Mouse (Mus musculus) neural tube, embryonic 13.5 days (tissue): ENCODE results near the gene Car8. TPM values are rescaled to one million over a fixed set of nuclear protein-coding genes. Genes with fewer than 3 reads are reported as not detected.

Source experiments
- ATAC-seq: fragments of 200-750 bp; cut with Nextera tagmentation; 2 replicates; pipeline ENCODE4 v1.8.0; 2017; ENCODE audit warnings: low read depth, mild to moderate bottlenecking, moderate TSS enrichment, moderate library complexity
- H3K27ac ChIP-seq: fragments of 300-500 bp; sonication (generic); replicated peaks from 2 replicates; pipeline ENCODE4 v1.5.1; 2015; ENCODE audit warnings: moderate library complexity, mild to moderate bottlenecking, inconsistent platforms
- H3K27me3 ChIP-seq: fragments of 300-500 bp; sonication (generic); 2 replicates; pipeline ENCODE4 v1.6.1; 2015; ENCODE audit warnings: mild to moderate bottlenecking, inconsistent platforms
- H3K36me3 ChIP-seq: fragments of 300-500 bp; sonication (generic); 2 replicates; pipeline ENCODE4 v1.6.1; 2015; ENCODE audit warnings: mild to moderate bottlenecking, inconsistent platforms
- H3K4me1 ChIP-seq: fragments of 300-500 bp; sonication (generic); replicated peaks from 2 replicates; pipeline ENCODE4 v1.6.1; 2015; ENCODE audit warnings: inconsistent platforms
- H3K4me2 ChIP-seq: fragments of 300-500 bp; sonication (generic); 2 replicates; pipeline ENCODE4 v1.6.1; 2015; ENCODE audit warnings: inconsistent platforms, mild to moderate bottlenecking, moderate library complexity
- H3K4me3 ChIP-seq: fragments of 300-500 bp; sonication (generic); 2 replicates; pipeline ENCODE4 v1.5.1; 2015; ENCODE audit warnings: mild to moderate bottlenecking, inconsistent platforms
- H3K9ac ChIP-seq: fragments of 300-500 bp; sonication (generic); 2 replicates; pipeline ENCODE4 v1.6.1; 2015; ENCODE audit warnings: moderate library complexity, mild to moderate bottlenecking, inconsistent platforms
- H3K9me3 ChIP-seq: fragments of 300-500 bp; sonication (generic); 2 replicates; pipeline ENCODE4 v1.6.1; 2016; ENCODE audit warnings: inconsistent platforms
- WGBS: fragments of 180-500 bp; shearing (Covaris S2); methylation state at CpG from one replicate; pipeline ENCODE4 v1.1.7; 2015; 5-methylcytosine and 5-hydroxymethylcytosine counted together
- polyA plus RNA-seq: library from polyadenylated mRNA; unstranded; fragments of >200 nt; fragmentation: Nextera tagmentation; extraction: Ambion mirVana; gene quantifications from 2 replicates; pipeline ENCODE4 v1.2.1, GENCODE M21; 2015

Gene Car8
- 1.6 and 2.0 TPM in 2 replicates for polyA plus RNA-seq

DNA sequence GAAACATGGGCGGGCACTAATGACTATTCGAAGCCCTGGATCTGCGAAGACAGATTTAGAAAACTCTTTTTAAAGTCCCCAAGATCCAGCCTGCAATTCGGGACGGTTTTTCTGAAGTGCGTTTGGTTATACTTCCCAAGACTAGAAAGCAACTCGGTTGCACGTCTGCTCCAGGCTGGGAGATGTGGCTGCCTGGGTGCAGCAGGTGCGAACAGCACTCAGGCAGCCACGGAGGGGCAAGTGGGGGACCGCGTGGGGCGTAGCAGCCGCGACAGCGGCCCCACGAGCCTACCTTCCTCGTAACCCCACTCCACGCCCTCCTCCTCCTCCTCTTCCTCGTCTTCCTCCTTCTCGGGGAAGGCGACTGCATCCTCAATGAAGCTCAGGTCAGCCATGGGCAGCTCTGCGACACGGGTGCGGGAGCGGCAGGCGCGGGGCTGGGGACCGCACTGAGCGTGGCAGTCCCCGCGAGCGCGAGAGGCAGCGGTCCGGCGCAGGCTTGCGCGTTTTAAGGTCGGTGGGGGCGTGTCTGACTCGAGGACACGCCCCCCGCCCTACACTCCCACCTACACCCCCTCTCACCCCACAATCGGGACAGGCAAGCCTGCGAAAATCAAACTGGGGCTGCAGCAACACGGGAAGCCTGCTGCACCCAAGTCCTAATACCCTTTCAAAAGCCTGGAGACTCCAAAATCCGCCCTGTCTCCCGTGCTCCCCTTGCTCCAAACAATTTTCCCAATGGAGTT, at the start of gene Car8:
Car8 (minus strand) TSS at position 482 of the 746 bp plus-strand sequence.
- Histone ChIP-seq H3K4me3 (peak within 1 kb of the TSS; percentile 67), H3K36me3 (no peaks in the 10 kb centered on the region), H3K9ac (peak within 1 kb of the TSS; percentile 74), H3K27me3 (peaks cover 12% of the 10 kb centered on the region), H3K9me3 (no peaks in the 10 kb centered on the region), H3K4me2 (peak within 1 kb of the TSS; percentile 99), H3K27ac (no peak within 1 kb of the TSS), H3K4me1 (peaks cover 6% of the 10 kb centered on the region)
- ATAC-seq, result peak; percentile 91
- under 1% methylated on average over 49 of the region's 49 CpGs for WGBS

- H3K9me3 ChIP-seq, result no peaks in the 10 kb centered on the region
- WGBS, result 92% methylated on average over 1 of the region's 1 CpGs
Measured at GRCm38 (mm10) chr4:8284934-8285333, 46.1 kb upstream of the Car8 start.

DNA sequence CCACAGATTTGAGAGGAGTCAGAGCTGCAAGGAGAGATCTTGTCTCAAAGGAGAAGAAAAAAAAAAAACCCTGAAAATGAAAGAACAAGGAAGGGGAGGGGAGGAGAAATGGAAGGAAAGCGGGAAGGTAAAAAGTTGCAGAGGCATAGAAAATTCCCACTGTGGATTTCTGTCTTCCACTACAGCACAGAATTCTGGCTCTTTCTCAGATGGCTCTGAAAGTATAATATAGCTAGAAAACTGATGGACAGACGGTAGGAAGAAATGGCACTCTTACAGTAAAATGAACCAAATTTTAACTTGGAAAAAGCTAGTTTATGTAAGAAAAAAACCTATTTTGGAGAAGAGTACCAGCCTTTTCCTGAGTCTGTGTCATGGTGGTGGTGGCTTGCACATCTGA, 39.3 kb upstream of the Car8 start:
- H3K4me1 ChIP-seq, result no peaks in the 10 kb centered on the region
- H3K9me3 ChIP-seq, result no peaks in the 10 kb centered on the region
- no peaks in the 10 kb centered on the region for H3K27me3 ChIP-seq
- no peak overlapping the region for H3K27ac ChIP-seq
- no peak overlapping the region for H3K9ac ChIP-seq
- H3K4me3 ChIP-seq, result no peak overlapping the region
- no peak overlapping the region for H3K4me2 ChIP-seq
- no peak for ATAC-seq
- WGBS, result 93% methylated on average over 2 of the region's 2 CpGs
- no peaks in the 10 kb centered on the region for H3K36me3 ChIP-seq

More at GRCm38 (mm10) chr4:8284934-8285333, 46.1 kb upstream of the Car8 start:
- Histone ChIP-seq H3K9ac (no peak overlapping the region), H3K4me3 (no peak overlapping the region), H3K27me3 (no peaks in the 10 kb centered on the region), H3K36me3 (no peaks in the 10 kb centered on the region), H3K27ac (no peak overlapping the region), H3K4me2 (no peak overlapping the region), H3K4me1 (no peaks in the 10 kb centered on the region)
- ATAC-seq, result no peak

DNA sequence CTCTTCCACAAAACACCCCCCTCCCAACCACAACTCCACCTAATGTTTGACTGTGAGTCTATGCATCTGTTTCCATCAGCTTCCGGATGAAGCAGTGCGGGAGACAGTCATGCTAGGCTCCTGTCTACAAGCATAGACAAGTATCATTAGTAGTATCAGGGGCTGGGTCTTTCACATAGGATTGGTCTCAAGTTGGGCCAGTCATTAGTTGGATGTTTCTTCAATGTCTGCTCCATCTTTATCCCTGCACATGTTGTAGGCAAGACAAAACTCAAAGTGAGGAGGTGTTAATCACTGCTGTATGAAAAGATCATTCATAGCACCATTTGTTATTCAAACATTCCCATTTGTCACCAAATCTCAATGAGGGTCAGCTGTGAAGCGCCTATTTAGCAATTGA, 11.0 kb upstream of the Car8 start:
- Histone ChIP-seq H3K27me3 (no peaks in the 10 kb centered on the region), H3K4me1 (no peaks in the 10 kb centered on the region), H3K36me3 (no peaks in the 10 kb centered on the region), H3K4me2 (no peak overlapping the region), H3K9me3 (no peaks in the 10 kb centered on the region), H3K4me3 (no peak overlapping the region), H3K27ac (no peak overlapping the region), H3K9ac (no peak overlapping the region)
- 92% methylated on average over 3 of the region's 3 CpGs for WGBS
- no peak for ATAC-seq

GRCm38 (mm10) chr4:8245495-8246063, 6.7 kb upstream of the Car8 start:
- no peak for ATAC-seq
- Histone ChIP-seq H3K4me3 (no peak overlapping the region), H3K36me3 (no peaks in the 10 kb centered on the region), H3K9ac (no peak overlapping the region), H3K4me1 (no peaks in the 10 kb centered on the region), H3K27me3 (no peaks in the 10 kb centered on the region), H3K27ac (no peak overlapping the region), H3K9me3 (no peaks in the 10 kb centered on the region), H3K4me2 (no peak overlapping the region)
- WGBS, result 33% methylated on average over 1 of the region's 1 CpGs

DNA sequence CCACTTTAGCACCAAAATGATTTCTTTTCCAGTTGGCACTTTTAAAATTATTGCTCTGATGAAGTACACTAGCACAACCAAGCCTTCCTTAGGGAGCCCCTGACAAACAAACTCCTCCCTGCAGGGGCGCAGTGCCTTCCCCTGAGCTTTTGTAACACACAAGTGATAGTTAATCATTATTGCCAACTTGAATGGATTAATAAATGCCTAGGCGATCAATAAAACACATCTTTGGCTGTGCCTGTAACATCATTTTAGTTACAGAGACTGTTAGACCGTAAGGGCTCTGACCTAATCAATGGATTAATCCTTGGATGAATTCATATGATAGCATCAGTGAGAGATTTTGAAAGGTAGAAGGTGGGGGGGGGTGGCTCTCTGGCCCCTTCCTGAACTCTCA, 6.2 kb upstream of the Car8 start:
- Histone ChIP-seq H3K36me3 (no peaks in the 10 kb centered on the region), H3K9me3 (no peaks in the 10 kb centered on the region), H3K4me3 (no peak overlapping the region), H3K27ac (no peak overlapping the region), H3K9ac (no peak overlapping the region), H3K4me1 (no peaks in the 10 kb centered on the region), H3K4me2 (no peak overlapping the region), H3K27me3 (no peaks in the 10 kb centered on the region)
- ATAC-seq, result no peak
- 57% methylated on average over 3 of the region's 3 CpGs for WGBS

DNA sequence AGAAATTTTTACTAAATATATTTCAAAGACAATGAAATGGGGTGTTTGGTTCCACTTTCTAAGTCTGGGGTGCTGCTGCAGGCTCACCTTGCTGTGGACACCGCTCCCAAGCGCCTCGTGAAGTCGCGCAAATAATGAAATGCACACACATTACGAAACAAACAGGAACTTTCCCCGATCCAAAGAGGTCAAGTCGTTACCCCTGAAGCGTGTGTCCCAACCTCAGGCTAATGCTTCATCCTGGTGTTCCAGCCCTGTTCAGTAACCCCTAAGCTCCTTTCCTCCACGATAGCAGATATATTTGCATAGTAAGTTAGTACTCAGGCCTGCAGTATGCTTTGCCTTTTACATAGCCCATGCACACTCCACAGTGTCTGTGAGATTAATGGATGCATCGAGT, 858 bp upstream of the Car8 start:
- Histone ChIP-seq H3K27me3 (peaks cover 12% of the 10 kb centered on the region), H3K9ac (no peak overlapping the region), H3K4me1 (peaks cover 6% of the 10 kb centered on the region), H3K4me2 (peak overlapping the region; percentile 99), H3K9me3 (no peaks in the 10 kb centered on the region), H3K36me3 (no peaks in the 10 kb centered on the region), H3K27ac (no peak overlapping the region), H3K4me3 (no peak overlapping the region)
- ATAC-seq, result no peak
- WGBS, result 63% methylated on average over 11 of the region's 11 CpGs

GRCm38 (mm10) chr4:8239306-8239670, 447 bp upstream of the Car8 start:
- H3K9me3 ChIP-seq, result no peaks in the 10 kb centered on the region
- peaks cover 12% of the 10 kb centered on the region for H3K27me3 ChIP-seq
- WGBS, result 18% methylated on average over 11 of the region's 11 CpGs
- peak; percentile 68; the same call in 1 of the 2 replicates for ATAC-seq
- H3K4me3 ChIP-seq, result peak overlapping the region; percentile 67
- H3K9ac ChIP-seq, result peak overlapping the region; percentile 74
- peaks cover 6% of the 10 kb centered on the region for H3K4me1 ChIP-seq
- H3K4me2 ChIP-seq, result peak overlapping the region; percentile 99
- no peaks in the 10 kb centered on the region for H3K36me3 ChIP-seq
- H3K27ac ChIP-seq, result no peak overlapping the region

DNA sequence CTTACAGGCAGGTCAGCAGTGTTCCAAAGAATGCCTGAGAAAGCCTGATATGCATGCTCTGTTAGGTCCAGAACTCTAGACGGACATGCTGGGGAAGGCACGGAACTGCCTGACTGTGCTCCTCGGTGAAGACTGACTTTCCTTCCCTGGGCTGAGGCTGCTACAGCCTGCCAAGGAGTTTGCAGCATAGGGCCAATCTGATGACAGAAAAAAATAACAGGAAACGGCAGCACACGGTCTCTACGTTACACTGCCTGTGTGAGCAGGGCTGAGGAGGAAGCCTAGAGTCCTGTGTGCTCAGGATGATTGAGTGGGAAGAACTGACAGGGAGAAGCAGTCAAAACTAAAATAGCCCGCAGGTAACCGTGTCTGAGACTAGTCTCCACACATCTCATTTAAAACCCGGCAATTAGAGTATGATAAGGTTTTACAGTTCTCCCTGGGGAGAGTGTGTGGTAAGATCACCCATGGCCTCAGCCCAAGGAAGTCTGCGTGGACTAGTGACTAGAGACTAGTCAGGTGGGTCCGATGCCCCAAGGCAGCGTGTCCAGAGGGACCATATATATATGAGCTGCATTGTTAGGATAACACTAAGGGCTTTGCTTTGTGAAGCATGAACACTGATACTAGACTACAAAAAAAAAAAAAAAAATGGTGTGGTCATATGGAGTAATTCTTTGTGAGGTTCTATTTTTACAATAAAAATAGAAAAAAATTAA, 6.3 kb downstream of the Car8 start:
- H3K4me3 ChIP-seq, result no peak overlapping the region
- no peaks in the 10 kb centered on the region for H3K9me3 ChIP-seq
- ATAC-seq, result no peak
- peaks cover 4% of the 10 kb centered on the region for H3K27me3 ChIP-seq
- no peak overlapping the region for H3K27ac ChIP-seq
- peaks cover 5% of the 10 kb centered on the region; the same call in 1 of the 2 replicates for H3K4me1 ChIP-seq
- no peak overlapping the region for H3K9ac ChIP-seq
- 77% methylated on average over 12 of the region's 12 CpGs for WGBS
- no peak overlapping the region for H3K4me2 ChIP-seq
- H3K36me3 ChIP-seq, result no peaks in the 10 kb centered on the region

GRCm38 (mm10) chr4:8231291-8231871, 7.5 kb downstream of the Car8 start:
- H3K9ac ChIP-seq, result no peak overlapping the region
- WGBS, result 86% methylated on average over 5 of the region's 5 CpGs

DNA sequence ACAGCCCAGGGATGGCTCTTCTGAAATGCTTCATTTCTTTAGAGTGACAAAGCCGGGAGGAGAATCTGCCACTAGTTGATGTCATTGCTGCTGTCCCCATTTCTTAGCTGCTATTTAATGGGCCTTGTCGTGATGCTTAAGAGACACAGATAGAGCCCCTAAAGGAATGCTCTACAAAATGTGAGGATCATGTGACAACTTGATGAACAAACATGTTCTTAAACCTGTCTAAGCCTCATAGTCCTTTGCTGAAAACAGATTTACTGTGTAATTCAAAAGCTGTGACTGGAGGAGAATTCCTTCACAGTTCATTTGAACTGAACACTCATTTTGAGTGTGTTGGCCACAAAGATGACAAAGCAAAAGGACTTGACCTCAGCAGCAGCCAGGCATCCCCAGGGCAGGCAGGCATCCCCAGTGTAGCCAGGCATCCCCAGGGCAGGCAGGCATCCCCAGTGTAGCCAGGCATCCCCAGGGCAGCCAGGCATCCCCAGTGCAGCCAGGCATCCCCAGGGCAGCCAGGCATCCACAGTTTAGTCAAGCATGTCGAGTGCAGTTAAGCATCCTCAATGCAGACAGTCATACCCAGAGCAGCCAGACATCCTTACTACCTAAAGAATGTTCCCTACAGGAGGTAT, 9.1 kb downstream of the Car8 start:
- no peak overlapping the region for H3K4me2 ChIP-seq
- 32% methylated on average over 3 of the region's 3 CpGs for WGBS
- H3K36me3 ChIP-seq, result no peaks in the 10 kb centered on the region
- H3K9me3 ChIP-seq, result no peaks in the 10 kb centered on the region
- H3K27me3 ChIP-seq, result no peaks in the 10 kb centered on the region
- H3K9ac ChIP-seq, result no peak overlapping the region
- no peak overlapping the region for H3K4me3 ChIP-seq
- ATAC-seq, result no peak
- peaks cover 5% of the 10 kb centered on the region; the same call in 1 of the 2 replicates for H3K4me1 ChIP-seq
- no peak overlapping the region for H3K27ac ChIP-seq

More at GRCm38 (mm10) chr4:8231291-8231871, 7.5 kb downstream of the Car8 start:
- Histone ChIP-seq H3K4me2 (no peak overlapping the region), H3K27ac (no peak overlapping the region), H3K27me3 (peaks cover 1% of the 10 kb centered on the region; the same call in 1 of the 2 replicates), H3K9me3 (no peaks in the 10 kb centered on the region), H3K4me1 (peaks cover 5% of the 10 kb centered on the region; the same call in 1 of the 2 replicates), H3K36me3 (no peaks in the 10 kb centered on the region), H3K4me3 (no peak overlapping the region)
- no peak for ATAC-seq
